Mouse (Mus musculus) erythroblast, embryonic 14.5 days (primary cell): ENCODE results near the gene Timp3. TPM values are rescaled to one million over a fixed set of nuclear protein-coding genes. Genes with fewer than 3 reads are reported as not detected.

Experiments
- H3K27me3 ChIP-seq: 2 replicates; pipeline ENCODE4 v1.6.1; 2012; ENCODE audit warnings: inconsistent platforms; ENCODE audit not compliant: control insufficient read depth
- H3K36me3 ChIP-seq: 2 replicates; pipeline ENCODE4 v1.6.1; 2012; ENCODE audit warnings: mild to moderate bottlenecking, inconsistent platforms; ENCODE audit not compliant: control insufficient read depth
- H3K4me1 ChIP-seq: 2 replicates; pipeline ENCODE4 v1.6.1; 2012; ENCODE audit warnings: inconsistent platforms; ENCODE audit not compliant: control insufficient read depth
- H3K4me3 ChIP-seq: replicated peaks from 2 replicates; pipeline ENCODE3; 2012; ENCODE audit warnings: moderate library complexity, mild to moderate bottlenecking, inconsistent platforms
- H3K9me3 ChIP-seq: 2 replicates; pipeline ENCODE4 v1.6.1; 2012; ENCODE audit warnings: low read length, inconsistent platforms, mixed read lengths; ENCODE audit not compliant: control insufficient read depth
- GATA1 ChIP-seq: IDR thresholded peaks from 2 replicates; pipeline ENCODE4 v1.6.1; 2012; ENCODE audit warnings: low read length, inconsistent platforms, mixed read lengths
- TAL1 ChIP-seq: IDR thresholded peaks from 3 replicates; pipeline ENCODE4 v1.6.1; 2012; ENCODE audit warnings: low read length, inconsistent platforms, mixed read lengths
- polyA plus RNA-seq: library from polyadenylated mRNA; stranded (reverse); fragments of >175 nt; gene quantifications from 2 replicates; pipeline ENCODE4 v1.2.3, GENCODE M21; 2012

Gene Timp3
- polyA plus RNA-seq, 1 experiment: 0.05 TPM

DNA sequence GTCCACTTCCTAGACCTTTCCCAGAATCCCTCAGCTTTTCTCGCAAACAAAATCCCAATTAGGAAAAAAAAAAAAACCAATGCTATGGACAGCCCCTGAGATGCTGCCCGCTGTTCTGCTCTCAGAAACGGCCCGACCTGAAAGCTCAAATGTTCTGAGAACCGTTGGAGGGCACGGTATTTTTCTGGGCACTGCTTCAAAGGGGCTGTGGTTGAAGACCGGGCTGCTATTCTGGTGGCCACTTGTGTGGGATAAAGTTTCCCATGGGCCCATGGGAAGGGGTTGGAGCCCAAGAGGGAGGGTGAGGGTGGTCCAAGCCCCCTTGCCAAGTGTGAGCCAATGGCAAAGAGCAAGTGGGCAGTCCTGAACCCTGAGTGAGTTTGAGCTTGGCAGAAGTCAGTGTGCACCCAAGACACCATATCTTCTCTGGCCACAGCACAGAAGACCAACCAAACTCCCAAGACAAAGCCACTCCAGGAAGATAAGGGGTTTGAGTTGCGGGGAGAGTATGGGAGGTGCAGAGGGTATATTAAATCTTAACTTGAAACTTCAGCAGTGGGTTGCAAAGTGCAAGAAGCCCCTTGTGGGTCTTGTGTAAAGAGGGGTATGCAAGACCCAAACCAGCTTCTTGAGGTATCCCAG, 29.2 kb downstream of the Timp3 start:
- H3K4me1 ChIP-seq: peaks cover 50% of the 10 kb centered on the region
- TF ChIP-seq TAL1 (no peak), GATA1 (no peak)
- H3K9me3 ChIP-seq: no peaks in the 10 kb centered on the region
- H3K4me3 ChIP-seq: no peak overlapping the region
- no peaks in the 10 kb centered on the region for H3K36me3 ChIP-seq
- H3K27me3 ChIP-seq: no peaks in the 10 kb centered on the region

- no peak overlapping the region for H3K4me3 ChIP-seq
- no peak for TF ChIP-seq TAL1
- TF ChIP-seq GATA1: no peak
- peaks cover 58% of the 10 kb centered on the region for H3K4me1 ChIP-seq
- H3K9me3 ChIP-seq: no peaks in the 10 kb centered on the region
- H3K36me3 ChIP-seq: no peaks in the 10 kb centered on the region
- H3K27me3 ChIP-seq: no peaks in the 10 kb centered on the region
These were observed 31.0 kb downstream of the Timp3 start for GRCm38 (mm10) chr10:86330993-86331680.

GRCm38 (mm10) chr10:86331681-86332281, 31.6 kb downstream of the Timp3 start:
- H3K36me3 ChIP-seq: no peaks in the 10 kb centered on the region

GRCm38 (mm10) chr10:86332942-86333341, 32.8 kb downstream of the Timp3 start:
- H3K27me3 ChIP-seq: no peaks in the 10 kb centered on the region
- H3K36me3 ChIP-seq: no peaks in the 10 kb centered on the region
- H3K4me3 ChIP-seq: peak overlapping the region; percentile 3
- TF ChIP-seq GATA1: no peak
- TF ChIP-seq TAL1: no peak
- no peaks in the 10 kb centered on the region for H3K9me3 ChIP-seq
- peaks cover 59% of the 10 kb centered on the region for H3K4me1 ChIP-seq

More at GRCm38 (mm10) chr10:86331681-86332281, 31.6 kb downstream of the Timp3 start:
- TF ChIP-seq GATA1 (no peak), TAL1 (no peak)
- no peaks in the 10 kb centered on the region for H3K9me3 ChIP-seq
- H3K4me1 ChIP-seq: peaks cover 59% of the 10 kb centered on the region
- no peak overlapping the region for H3K4me3 ChIP-seq
- no peaks in the 10 kb centered on the region for H3K27me3 ChIP-seq

DNA sequence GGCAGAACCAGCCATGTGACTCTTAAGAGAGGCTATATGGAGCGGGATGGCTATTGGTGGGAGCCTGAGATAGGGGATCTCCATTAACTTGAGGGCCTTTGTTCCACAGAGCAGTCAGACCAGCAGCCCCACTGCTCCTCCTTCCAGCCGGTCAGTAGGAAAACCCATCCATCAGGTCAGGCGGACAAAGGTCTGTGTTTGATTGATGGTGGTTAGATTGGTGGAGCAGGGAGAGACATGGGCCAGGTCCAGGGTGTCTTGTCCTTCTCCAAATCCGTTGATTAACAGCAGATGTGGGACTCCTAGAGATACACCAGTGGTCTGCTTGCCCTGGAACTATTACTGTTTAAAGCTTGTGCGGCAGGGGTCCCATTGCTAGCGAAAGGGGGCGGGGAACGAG, 34.4 kb downstream of the Timp3 start:
- no peak for TF ChIP-seq GATA1
- no peak for TF ChIP-seq TAL1
- Histone ChIP-seq H3K36me3 (no peaks in the 10 kb centered on the region), H3K9me3 (no peaks in the 10 kb centered on the region), H3K4me3 (no peak overlapping the region), H3K27me3 (no peaks in the 10 kb centered on the region), H3K4me1 (peaks cover 51% of the 10 kb centered on the region)

DNA sequence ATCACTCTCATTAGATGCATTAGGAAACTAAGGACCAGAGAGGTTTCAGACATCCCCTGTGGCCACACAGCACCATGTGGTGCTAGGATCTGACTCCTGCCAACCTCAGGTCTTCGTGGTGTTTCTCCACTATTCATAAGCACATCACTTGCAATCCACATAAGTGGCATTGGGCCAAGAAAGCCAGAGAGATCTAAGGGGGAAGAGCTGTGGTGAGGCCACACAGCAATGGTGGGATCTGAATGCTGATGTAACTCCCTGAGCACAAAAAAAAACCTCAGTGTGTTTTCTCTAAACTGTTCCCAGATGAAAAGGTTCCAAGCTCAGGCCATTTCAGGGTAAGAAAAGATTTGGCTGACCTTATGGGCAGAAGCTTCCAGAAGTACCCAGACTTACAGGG, 36.3 kb downstream of the Timp3 start:
- Histone ChIP-seq H3K9me3 (no peaks in the 10 kb centered on the region), H3K27me3 (no peaks in the 10 kb centered on the region), H3K4me1 (peaks cover 57% of the 10 kb centered on the region), H3K4me3 (no peak overlapping the region), H3K36me3 (no peaks in the 10 kb centered on the region)
- TF ChIP-seq GATA1: no peak
- TF ChIP-seq TAL1: no peak

DNA sequence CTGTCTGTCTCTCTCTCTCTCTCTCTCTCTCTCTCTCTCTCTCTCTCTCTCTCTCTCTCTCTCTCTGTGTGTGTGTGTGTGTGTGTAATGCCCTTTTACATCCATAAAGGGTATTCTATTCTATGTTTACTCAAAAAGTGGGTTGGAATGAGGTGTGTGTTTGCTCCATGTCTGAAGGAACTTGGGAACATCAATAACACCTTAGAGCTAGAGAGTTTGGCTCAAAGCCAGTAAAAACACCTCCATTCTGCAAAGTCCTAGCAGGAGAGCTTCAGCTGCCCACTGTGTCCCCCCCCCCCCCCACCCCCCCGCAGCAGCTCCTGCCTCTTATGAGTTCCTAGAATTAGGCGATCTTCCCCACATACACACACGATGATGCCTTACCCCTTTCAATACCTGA, 37.1 kb downstream of the Timp3 start:
- peaks cover 59% of the 10 kb centered on the region for H3K4me1 ChIP-seq
- TF ChIP-seq TAL1: no peak
- no peak for TF ChIP-seq GATA1
- no peaks in the 10 kb centered on the region for H3K36me3 ChIP-seq

DNA sequence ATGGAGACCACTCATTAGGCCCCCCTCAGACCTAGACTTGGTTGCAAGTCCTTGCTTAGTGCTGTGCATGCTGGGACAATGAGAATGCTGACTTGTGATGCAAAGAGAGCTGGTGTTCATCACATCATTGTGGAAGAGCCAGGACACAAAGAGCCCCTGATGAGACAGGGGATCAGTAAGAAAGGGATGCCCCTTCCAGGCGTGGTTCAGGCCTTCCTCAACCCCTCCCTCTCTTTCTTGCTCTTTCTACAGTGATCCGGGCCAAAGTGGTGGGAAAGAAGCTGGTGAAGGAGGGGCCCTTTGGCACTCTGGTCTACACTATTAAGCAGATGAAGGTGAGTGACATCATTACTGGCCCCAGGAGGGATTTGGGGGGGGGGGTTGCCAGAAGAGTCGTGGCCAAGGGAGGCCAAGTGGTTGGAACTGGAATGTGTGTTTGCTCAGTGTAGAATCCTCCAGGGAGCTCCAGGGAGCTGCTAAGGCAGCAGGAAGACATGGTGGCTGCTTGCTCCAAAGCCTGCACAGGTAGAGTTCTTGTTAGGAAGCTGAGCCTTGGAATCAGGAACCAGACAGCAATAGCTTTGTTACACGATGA, 38.0 kb downstream of the Timp3 start:
- TF ChIP-seq GATA1: no peak
- no peak for TF ChIP-seq TAL1
- H3K4me1 ChIP-seq: peaks cover 59% of the 10 kb centered on the region

More for the DNA sequence above, 37.1 kb downstream of the Timp3 start:
- Histone ChIP-seq H3K9me3 (no peaks in the 10 kb centered on the region), H3K27me3 (no peaks in the 10 kb centered on the region), H3K4me3 (no peak overlapping the region)

DNA sequence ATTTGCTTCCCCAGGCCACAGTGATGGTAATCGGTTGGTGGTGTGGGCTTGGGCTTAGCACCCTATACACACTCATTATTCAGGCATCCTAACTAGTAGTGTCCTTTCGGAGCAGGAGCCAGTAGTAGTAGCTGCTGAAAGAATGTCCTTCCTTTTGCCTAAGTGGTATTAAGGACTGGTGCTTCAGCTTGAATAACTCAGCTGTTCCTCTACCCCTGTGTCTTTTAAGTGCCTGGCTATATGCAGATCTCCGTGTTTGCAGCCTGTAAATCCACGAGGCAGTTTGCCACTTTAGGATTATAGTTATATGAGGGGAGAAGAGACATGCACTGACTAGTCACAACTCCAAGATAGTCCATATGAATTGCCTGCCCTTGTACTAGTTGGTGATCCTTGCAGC, 38.9 kb downstream of the Timp3 start:
- Histone ChIP-seq H3K9me3 (no peaks in the 10 kb centered on the region), H3K4me3 (no peak overlapping the region), H3K27me3 (no peaks in the 10 kb centered on the region), H3K4me1 (peaks cover 60% of the 10 kb centered on the region), H3K36me3 (no peaks in the 10 kb centered on the region)
- TF ChIP-seq GATA1 (no peak), TAL1 (no peak)

More for the DNA sequence above, 38.0 kb downstream of the Timp3 start:
- Histone ChIP-seq H3K36me3 (no peaks in the 10 kb centered on the region), H3K4me3 (no peak overlapping the region), H3K9me3 (no peaks in the 10 kb centered on the region), H3K27me3 (no peaks in the 10 kb centered on the region)
